Mouse (Mus musculus) layer of hippocampus, adult 8-10 months (tissue): Measurements from ENCODE around the gene Hspa5. TPM values are rescaled to one million over a fixed set of nuclear protein-coding genes. Genes with fewer than 3 reads are reported as not detected.
A peak's percentile ranks its signal among the peaks of the same experiment; 100 is the strongest.
"Not testable (repeated sequence)": the region's sequence is repeated elsewhere in the genome, so short reads cannot be mapped to it uniquely, and the experiment has no call there.

Experiments
- DNase-seq, 2 experiments: peaks; one replicate each; pipeline ENCODE4 v3.0.0; 2022; ENCODE audit warnings: low spot score in 2 of 2
- total RNA-seq, 4 experiments: library from RNA; stranded (reverse); gene quantifications; 2 replicates each; pipeline ENCODE4 v1.2.4; 2022

The Hspa5 gene
- total RNA-seq, 4 experiments from 2014 or later: 196 to 459 (median 340) TPM

DNA sequence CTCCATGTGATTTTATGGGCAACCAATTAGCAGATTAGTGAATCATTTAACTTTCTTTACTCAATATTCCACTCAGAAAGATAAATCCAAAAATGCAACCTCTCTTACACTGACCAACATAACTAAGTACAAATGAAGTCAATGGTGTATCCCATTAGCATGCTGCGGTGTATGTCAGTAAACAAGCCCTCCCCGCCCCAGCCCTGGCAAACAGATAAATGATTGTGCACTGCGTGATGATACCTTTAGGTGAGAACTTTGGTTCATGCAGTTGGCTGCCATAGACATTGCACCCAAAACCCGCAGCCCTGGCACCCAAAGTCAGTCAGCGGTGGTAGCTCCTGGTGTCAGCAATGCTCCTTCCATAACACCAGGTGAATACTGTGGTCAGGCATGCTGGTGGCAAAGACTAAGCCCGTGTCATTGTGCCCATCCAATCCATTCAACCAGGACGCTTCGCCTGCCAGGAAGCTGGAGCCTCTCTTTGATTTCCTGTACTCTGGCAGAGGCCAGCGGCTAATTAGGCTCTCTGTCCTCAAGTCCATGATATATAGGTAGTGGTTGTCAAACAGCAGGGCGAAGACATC lies 33.7 kb downstream of the Hspa5 start:
- no peak for DNase-seq

- no peak for DNase-seq
These were observed 36.3 kb downstream of the Hspa5 start for GRCm38 (mm10) chr2:34808057-34808456.

- DNase-seq: no peak
These were observed 37.8 kb downstream of the Hspa5 start for GRCm38 (mm10) chr2:34809568-34809967.

- DNase-seq: no peak
These were observed 39.0 kb downstream of the Hspa5 start for GRCm38 (mm10) chr2:34810775-34811174.

- DNase-seq: no peak
These were observed 40.9 kb downstream of the Hspa5 start for GRCm38 (mm10) chr2:34812706-34813105.

- not testable (repeated sequence) for DNase-seq
These were observed 44.1 kb downstream of the Hspa5 start for GRCm38 (mm10) chr2:34815893-34816292.

- no peak for DNase-seq
These were observed 46.7 kb downstream of the Hspa5 start for GRCm38 (mm10) chr2:34818492-34818891.

GRCm38 (mm10) chr2:34825827-34826459 lies 54.2 kb downstream of the Hspa5 start, which contains the start of gene Fbxw2:
Fbxw2 (minus strand) TSS chr2:34826311.
- DNase-seq: peak; percentile 86 to 89

- no peak for DNase-seq
These were observed 54.9 kb downstream of the Hspa5 start for GRCm38 (mm10) chr2:34826460-34827231.

Other genes with a start within 250 kb of the Hspa5 start
- 100 to 1,000 TPM in 2 of 4 experiments, 10 to 100 TPM in 2; 84.9 to 115 (median 99.1) TPM for gene Gapvd1, start 16.7 kb upstream of the Hspa5 start, total RNA-seq
- 10 to 100 TPM; 36.7 to 46.4 (median 37.5) TPM for gene Rabepk, start 27.9 kb downstream of the Hspa5 start, total RNA-seq
- 10 to 100 TPM; 72.9 to 81.7 (median 77.2) TPM for gene Fbxw2, start 54.3 kb downstream of the Hspa5 start, total RNA-seq
- not detected for gene Gm34653, start 61.0 kb downstream of the Hspa5 start, total RNA-seq
- under 1 TPM; 0.28 to 0.91 (median 0.43) TPM for gene Cutal, start 102.4 kb downstream of the Hspa5 start, total RNA-seq
- 10 to 100 TPM; 40.0 to 53.1 (median 45.1) TPM for gene Psmd5, start 103.0 kb downstream of the Hspa5 start, total RNA-seq
- 1 to 10 TPM; 1.1 to 2.1 (median 1.7) TPM for gene Phf19, start 142.1 kb downstream of the Hspa5 start, total RNA-seq
- 1 to 10 TPM; 3.5 to 6.1 (median 4.5) TPM for gene Traf1, start 189.8 kb downstream of the Hspa5 start, total RNA-seq